Mouse (Mus musculus) heart, postnatal 25 days (tissue): ENCODE data around the gene Rnf145. TPM values are rescaled to one million over a fixed set of nuclear protein-coding genes. Genes with fewer than 3 reads are reported as not detected.

Source experiments
- DNase-seq: peaks from one replicate; pipeline ENCODE4 v3.0.0; 2022; ENCODE audit warnings: low spot score
- intact Hi-C: fragments of 180-260 bp; cut with DNase I; formaldehyde crosslinking; loops from one replicate; pipeline ENCODE4 v1.15.1; 2025
- total RNA-seq, 2 experiments: library from RNA; stranded (reverse); gene quantifications; 2 replicates each; pipeline ENCODE4 v1.2.3; 2021

Rnf145 gene
- total RNA-seq, 2 experiments from 2014 or later, result 13.8 to 19.8 TPM

DNA sequence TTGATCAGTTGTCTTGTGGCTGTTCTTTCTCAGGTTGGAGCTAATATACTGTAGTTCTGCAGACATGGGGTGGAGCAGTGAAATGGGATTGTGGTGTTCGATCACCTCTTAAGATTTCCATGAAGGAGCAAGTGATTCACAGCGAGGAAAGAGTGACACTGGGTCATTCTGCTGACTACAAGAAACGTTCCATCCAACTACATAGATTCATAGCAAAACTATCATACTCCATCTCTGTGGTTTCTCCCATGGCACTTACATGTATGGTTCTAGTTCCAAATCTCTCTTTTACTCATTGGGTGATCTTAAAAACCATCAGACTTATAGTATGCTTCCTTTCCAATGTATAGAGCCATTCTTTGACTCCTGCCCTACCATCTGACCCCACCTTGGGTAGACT, 14.0 kb upstream of the Rnf145 start:
- intact Hi-C loops, result no loop called here
- DNase-seq, result no peak

- intact Hi-C loops, result no loop called here
- DNase-seq, result no peak
These were observed 9.9 kb upstream of the Rnf145 start for GRCm38 (mm10) chr11:44508876-44509275.

DNA sequence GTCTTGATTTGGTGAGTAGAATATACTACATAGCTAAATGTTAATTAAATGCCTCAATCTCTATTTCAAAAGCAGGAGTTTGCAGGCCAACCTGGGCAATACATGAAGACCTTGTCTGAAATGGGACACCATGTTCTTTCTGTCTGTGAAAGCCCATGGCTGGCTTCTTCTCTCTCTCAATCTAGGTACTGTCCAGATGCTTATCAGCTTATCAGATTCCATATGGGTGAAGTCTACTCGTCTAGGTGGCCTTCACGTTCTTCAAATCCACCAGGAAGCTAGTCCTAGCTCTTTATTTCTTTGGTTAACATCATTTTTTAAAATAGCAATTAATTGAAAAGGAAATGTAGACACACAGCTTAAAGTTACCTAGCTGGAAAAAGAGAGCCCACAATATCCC, 8.9 kb upstream of the Rnf145 start:
- no peak for DNase-seq
- intact Hi-C loops, result no loop called here

DNA sequence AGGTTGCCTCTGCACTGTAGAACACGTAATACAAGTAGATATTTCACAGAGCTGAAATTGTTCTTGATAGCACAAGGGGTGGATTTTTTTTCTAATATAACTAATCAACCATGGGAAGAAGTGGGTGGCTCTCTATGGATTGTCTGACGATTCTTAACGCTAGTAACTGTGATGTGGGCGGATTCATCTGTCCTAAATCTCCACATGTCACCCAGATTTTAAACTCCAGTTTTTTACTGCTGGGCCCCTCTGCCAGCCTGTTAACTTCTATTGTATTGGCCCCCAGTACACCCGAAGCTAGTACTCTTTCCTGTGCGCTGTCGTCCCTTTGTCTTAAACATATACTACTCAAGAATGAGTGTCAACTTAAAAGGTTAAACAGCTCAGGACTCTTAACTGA, 8.4 kb upstream of the Rnf145 start:
- DNase-seq, result no peak

GRCm38 (mm10) chr11:44512044-44513025, 6.4 kb upstream of the Rnf145 start:
- DNase-seq, result no peak
- intact Hi-C loops, result no loop called here

More for the DNA sequence above, 8.4 kb upstream of the Rnf145 start:
- intact Hi-C loops, result no loop called here

GRCm38 (mm10) chr11:44513026-44513422, 5.7 kb upstream of the Rnf145 start:
- intact Hi-C loops, result no loop called here
- DNase-seq, result no peak

DNA sequence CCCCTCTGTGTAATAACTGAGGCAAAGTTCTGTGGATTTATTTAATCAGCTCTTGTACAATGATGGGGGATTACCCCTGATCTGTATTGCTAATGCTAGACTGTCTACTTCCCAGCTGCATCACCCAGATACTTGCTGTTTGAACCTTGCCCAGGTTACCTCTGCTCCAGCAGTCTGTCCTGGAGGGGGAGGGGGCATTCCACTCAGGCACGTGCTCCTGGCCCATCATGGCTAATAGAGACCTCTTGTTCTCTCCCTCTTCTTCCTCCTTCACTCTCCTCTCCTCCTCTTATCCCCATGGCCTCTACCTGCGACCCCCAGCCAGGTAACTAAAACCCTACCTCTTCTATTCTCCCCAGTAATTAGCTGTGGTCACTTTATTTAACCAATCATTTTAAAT, 4.1 kb upstream of the Rnf145 start:
- intact Hi-C loops, result no loop called here
- no peak for DNase-seq

DNA sequence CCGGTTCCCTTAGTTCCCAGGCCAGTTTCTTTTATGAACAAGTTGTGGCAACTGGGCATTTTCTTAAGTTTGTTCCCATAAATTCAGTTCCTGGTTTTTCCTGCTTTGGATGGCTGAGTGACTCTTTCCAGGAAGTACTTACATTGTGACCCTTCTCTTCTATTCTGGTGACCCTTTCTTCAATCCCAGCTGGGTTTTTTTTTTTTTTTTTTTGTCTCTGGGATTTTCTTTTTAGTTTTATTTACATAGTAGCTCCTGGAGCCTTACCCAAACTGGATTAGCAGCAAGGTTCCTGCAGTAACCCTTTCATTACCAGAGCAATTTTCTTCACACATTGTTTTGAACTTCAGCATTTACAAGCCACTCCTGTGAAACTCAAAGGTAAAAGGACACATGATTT, 2.4 kb upstream of the Rnf145 start:
- no peak for DNase-seq
- intact Hi-C loops, result no loop called here

DNA sequence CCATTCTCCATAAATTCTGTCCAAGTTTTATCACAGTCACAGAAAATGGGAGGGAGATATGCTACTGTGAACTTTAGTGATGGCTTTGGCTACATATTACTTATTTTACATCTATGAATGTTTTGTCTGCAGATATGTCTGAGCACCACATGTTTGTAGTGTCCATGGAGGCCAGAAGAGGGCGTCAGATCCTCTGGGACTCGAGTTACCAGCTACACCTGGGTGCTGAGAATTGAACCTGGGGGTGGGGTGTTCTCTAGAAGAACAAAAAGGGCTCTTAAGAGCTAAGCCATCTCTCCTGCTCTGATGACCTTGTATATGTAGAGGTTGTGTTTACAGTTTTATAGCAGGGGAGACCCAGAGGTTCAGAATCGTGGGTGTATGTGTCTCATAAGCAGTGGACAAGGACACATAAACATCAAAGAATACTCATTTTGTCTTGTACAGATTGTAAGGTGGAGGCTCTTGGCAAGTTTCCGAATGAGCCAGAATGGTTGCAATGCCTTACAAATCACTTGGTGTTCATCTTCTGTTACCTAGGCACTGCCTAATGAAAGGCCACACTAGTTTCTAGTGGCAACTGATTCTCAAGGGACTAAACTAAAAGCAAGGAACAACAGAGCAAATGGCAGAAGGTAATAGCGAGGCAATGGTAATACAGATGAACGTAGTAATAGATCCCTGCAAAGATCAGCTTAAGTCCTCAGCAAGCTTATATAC, 1.0 kb upstream of the Rnf145 start:
- intact Hi-C loops, result loop anchor here (2.0 kb wide), 1 partner anchor 47 kb away; the partner anchor contains the start of gene Ublcp1

DNA sequence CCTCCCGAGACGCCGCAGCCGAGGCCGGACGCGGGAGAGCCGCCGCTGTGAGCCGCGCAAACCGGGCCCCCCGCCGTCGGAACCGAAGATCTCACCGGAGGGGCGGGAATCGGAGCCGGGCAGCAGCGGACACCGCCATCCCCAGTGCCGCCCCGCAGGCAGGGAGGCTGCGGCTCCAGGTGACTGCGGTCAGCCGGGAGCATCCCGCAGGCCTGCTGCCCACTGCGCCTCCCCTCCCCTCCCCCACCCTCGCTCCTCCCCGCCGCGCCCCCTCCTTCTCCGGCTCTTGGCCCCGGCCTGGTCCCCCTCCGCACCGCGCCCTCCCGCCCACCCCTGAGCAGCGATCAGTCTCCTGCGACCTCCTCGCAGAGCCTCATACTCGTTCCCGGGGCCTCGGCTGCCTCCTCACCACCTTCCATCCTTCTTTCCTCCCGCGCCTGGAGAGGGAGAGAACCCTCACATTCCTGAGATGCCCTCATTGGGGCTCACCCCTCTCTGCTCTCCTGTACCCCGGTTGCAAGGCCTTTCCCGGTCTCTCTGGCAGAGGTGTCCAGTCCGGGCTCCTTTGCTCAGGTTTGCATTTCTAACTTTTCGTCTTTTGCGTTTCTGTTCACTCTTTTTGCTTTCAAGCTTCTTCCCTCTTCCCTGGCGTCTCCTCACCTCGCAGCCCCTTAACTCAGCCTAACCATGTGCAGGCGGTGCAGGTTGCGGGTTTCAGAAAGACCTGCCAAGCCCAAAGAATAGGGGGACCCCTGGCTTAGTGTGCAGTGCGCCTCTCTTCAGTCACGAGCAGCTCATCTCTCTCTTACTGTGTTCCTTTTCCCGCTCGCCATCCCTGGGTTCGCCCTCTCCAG, 559 bp downstream of the Rnf145 start:
- intact Hi-C loops, result loop anchor here (2.0 kb wide), 1 partner anchor 49 kb away; the partner anchor contains the start of gene Ublcp1
- DNase-seq, result no peak

More for the DNA sequence above, 1.0 kb upstream of the Rnf145 start:
- DNase-seq, result no peak

DNA sequence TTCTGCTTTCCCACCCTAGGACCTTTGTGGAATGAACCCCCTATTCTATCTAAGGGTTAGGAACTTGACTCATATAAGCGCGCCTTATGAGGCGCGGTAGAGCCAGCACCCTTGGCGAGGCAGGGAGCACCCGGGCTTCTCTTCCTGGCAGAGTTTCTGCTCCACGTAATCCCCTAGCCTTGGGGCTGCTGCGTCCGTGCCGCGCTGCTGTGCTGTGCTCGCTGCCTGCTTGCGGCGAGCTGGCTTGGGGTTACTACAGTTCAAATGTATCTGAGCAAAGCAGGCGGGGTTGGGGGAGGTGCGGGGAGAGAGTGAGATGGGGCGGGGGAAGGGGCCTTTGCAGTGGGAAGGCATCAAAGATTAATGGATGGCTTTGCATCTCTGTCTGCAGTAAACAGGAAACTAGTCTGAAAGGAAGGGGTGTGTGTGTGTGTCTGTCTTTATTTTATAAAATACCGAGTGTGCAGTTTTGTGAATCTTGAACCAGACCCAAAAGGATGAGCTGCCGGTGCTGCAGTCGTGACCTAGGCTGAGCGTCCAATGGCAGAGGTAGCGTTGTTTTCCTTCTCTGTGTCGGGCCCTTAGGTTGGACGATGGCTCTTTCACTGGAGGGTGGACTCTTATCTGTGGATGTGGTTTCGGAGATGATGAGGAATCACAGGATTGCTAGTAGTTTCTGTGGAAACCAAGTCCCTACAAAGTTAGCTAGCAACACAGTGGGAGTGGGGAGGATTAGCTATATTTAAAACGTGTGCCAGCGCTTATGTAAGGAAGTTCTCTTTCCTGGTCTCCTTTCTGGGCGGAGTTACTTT, 1.4 kb downstream of the Rnf145 start:
- intact Hi-C loops, result loop anchor here (2.0 kb wide), 1 partner anchor 49 kb away; the partner anchor contains the start of gene Ublcp1
- peak; percentile 56 for DNase-seq

GRCm38 (mm10) chr11:44522594-44522993, 3.8 kb downstream of the Rnf145 start:
- no peak for DNase-seq
- intact Hi-C loops, result no loop called here

- intact Hi-C loops, result no loop called here
- no peak for DNase-seq
These were observed 7.0 kb downstream of the Rnf145 start for GRCm38 (mm10) chr11:44525765-44526164.

DNA sequence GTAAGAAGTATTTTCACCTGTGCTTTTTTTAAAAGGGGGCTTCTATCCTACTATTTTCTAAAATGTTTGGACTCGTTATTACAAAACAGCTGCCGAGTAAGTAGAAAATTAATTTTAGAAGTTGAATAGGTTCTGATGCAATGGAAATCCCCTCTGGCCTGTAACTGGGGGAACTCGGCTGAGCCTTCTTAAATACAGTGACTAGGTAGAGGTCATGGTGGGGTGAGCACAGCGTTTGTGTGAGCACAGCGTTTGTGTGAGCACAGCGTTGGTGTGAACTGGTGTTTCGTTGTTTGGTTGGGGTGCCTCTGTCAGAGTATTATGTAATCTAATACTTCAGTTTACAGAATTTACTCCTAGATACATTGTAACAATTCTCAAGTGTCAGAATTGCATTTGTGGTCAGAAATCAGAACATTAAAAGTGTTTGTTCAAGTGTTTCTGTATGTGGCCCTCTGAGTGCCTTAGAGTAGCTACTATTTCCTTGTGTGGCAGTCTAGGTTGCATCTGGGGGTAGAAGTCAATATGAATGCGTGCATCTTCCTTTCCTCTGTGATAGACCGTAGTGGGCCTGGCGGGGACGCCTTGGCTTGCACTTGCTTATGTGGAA, 8.0 kb downstream of the Rnf145 start:
- intact Hi-C loops, result no loop called here
- DNase-seq, result no peak

DNA sequence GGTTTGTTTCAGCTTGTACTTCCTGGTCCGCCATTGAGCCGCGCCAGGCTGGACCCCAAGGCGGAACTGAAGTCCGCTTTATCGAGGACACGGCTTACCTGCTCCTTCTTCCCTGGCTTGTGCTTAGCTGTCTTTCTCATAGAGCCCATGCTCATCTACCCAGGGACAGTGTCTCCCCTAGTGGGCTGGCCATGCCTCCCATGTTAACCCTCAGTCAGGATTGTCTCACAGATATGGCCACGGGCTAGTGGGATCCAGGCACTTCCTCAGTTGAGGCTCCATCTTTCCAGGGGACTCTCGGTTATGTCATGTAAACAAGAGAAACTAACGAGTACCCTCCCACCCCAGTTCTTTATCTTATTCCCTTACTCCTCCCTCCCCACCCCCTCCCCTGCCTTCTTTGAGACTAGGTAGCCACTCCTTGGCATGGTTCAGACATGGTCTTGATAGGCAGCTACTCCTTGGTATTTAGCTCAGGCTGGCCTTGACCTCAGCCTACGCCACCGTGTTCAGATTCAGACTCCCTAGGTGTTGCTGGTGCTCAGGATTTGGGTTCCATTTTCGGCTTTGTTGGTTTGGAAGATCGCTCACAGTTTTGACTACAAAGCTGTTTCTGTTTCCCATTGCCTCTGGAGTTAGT, 9.9 kb downstream of the Rnf145 start:
- intact Hi-C loops, result no loop called here
- no peak for DNase-seq

- intact Hi-C loops, result no loop called here
- no peak for DNase-seq
These were observed 10.4 kb downstream of the Rnf145 start for GRCm38 (mm10) chr11:44529200-44529599.

GRCm38 (mm10) chr11:44529716-44530115, 11.0 kb downstream of the Rnf145 start:
- intact Hi-C loops, result no loop called here

DNA sequence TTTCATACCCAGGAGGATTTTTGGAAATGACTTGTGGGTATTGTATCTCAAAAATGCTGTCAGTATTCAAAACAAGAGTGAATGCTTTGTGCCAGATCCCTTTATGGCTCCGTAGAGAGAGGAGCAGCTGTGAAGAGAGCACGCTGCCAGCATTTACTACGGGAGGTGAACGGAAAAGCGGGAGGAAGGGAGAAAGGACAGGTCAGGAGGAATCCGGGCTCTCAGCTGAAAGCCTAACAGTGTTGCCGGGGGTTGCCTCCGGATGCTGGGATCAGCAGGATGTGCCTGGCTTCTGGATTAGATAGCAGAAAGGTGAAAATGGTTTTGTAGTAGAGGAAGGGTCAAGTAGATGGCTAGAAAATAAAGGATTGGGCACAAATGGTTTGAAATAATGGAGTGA, 11.6 kb downstream of the Rnf145 start:
- DNase-seq, result no peak
- intact Hi-C loops, result no loop called here

More at GRCm38 (mm10) chr11:44529716-44530115, 11.0 kb downstream of the Rnf145 start:
- no peak for DNase-seq
